Mouse (Mus musculus) embryonic fibroblast, embryonic 13.5 days (primary cell): ENCODE measurements at regions not wholly inside any gene's neighbourhood (a gene's known extent, or its start where the extent isn't known, plus 50 kb on each side); places are given as distances from the start of the nearest gene placed in this dataset.

ENCODE experiments used
- CTCF ChIP-seq: IDR thresholded peaks from 2 replicates; pipeline ENCODE4 v1.5.1; 2011; ENCODE audit warnings: mild to moderate bottlenecking, control low read depth, low read length, moderate library complexity, borderline replicate concordance; ENCODE audit not compliant: insufficient read depth
- POLR2A ChIP-seq: IDR thresholded peaks from 2 replicates; pipeline ENCODE4 v1.6.1; 2011; ENCODE audit warnings: low read depth, mild to moderate bottlenecking, control low read depth, low read length, moderate library complexity

DNA sequence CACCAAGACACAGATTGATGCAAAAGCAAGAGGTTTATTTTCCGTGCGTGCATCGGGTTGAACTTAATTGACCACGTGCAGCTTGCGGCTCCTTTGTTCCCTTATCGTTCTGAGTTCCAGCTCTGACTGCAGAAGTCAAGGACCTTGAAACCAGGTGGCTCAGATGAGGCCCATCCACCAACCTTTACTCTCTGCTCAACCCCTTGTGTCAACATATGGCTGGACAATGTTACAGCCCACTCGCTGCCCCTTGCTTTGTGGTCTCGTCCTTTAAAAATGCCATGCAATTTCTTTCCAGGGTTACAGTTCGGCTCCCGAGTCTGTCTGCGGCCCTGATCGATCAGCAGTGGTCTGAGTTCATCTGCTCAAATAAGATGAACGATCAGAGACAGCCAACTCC is 175.2 kb upstream of the Foxn2 start:
- TF ChIP-seq CTCF (no peak), POLR2A (no peak)
